Mouse (Mus musculus) spleen, adult 2 months (tissue): ENCODE measurements around the gene Ugt1a1. TPM values are rescaled to one million over a fixed set of nuclear protein-coding genes. Genes with fewer than 3 reads are reported as not detected.

Experiments used
- DNase-seq, 2 experiments: peaks; one replicate each; pipeline versions ENCODE4 v3.0.0 to v3.0.0-alpha.2; 2012 to 2021; ENCODE audit warnings: low spot score in 2 of 2, low read depth in 1 of 2
- H3K27ac ChIP-seq: fragments of 200-500 bp; 2 replicates; pipeline ENCODE4 v1.5.1; 2012; ENCODE audit warnings: low read length, inconsistent platforms; ENCODE audit not compliant: insufficient read depth
- H3K27me3 ChIP-seq: fragments of 200-500 bp; 2 replicates; pipeline ENCODE4 v1.6.1; 2012; ENCODE audit warnings: mild to moderate bottlenecking, moderate library complexity, low read length, inconsistent platforms; ENCODE audit not compliant: control insufficient read depth, insufficient read depth
- H3K36me3 ChIP-seq: fragments of 200-500 bp; 2 replicates; pipeline ENCODE4 v1.6.1; 2012; ENCODE audit warnings: mild to moderate bottlenecking, low read length, inconsistent platforms; ENCODE audit not compliant: control insufficient read depth, insufficient read depth
- H3K4me1 ChIP-seq: fragments of 200-500 bp; 2 replicates; pipeline ENCODE4 v1.6.1; 2011; ENCODE audit warnings: inconsistent platforms; ENCODE audit not compliant: control insufficient read depth, insufficient read depth, insufficient read length
- H3K4me3 ChIP-seq: fragments of 200-500 bp; 2 replicates; pipeline ENCODE4 v1.5.1; 2011; ENCODE audit warnings: mild to moderate bottlenecking, inconsistent platforms; ENCODE audit not compliant: insufficient read depth, insufficient read length; ENCODE audit errors: extremely low read depth
- CTCF ChIP-seq: fragments of 200-500 bp; IDR thresholded peaks from 2 replicates; pipeline ENCODE4 v1.5.1; 2011; ENCODE audit warnings: mild to moderate bottlenecking, inconsistent platforms; ENCODE audit not compliant: insufficient read depth, insufficient read length, insufficient replicate concordance; ENCODE audit errors: extremely low read depth
- POLR2A ChIP-seq: fragments of 200-500 bp; IDR thresholded peaks from 2 replicates; pipeline ENCODE4 v1.6.1; 2011; ENCODE audit warnings: low read depth, low read length, inconsistent platforms
- WGBS: fragments of 180-500 bp; shearing (Covaris S2); methylation state at CpG from one replicate; pipeline ENCODE4 v1.1.7; 2018; 5-methylcytosine and 5-hydroxymethylcytosine counted together
- polyA plus RNA-seq: library from polyadenylated mRNA; depleted of rRNA; stranded (reverse); fragments of >200 nt; gene quantifications from 2 replicates; pipeline ENCODE4 v1.2.3, GENCODE M21; 2012

Ugt1a1 gene
- polyA plus RNA-seq, 1 experiment, result 0.22 TPM

- no peak for DNase-seq
- H3K4me1 ChIP-seq, result no peaks in the 10 kb centered on the region
- no peaks in the 10 kb centered on the region for H3K27me3 ChIP-seq
- TF ChIP-seq CTCF (no peak), POLR2A (no peak)
- H3K4me3 ChIP-seq, result no peak overlapping the region
- WGBS, result 78% methylated on average over 4 of the region's 4 CpGs
- no peak overlapping the region for H3K27ac ChIP-seq
- no peaks in the 10 kb centered on the region for H3K36me3 ChIP-seq
Measured at GRCm38 (mm10) chr1:88240579-88240978, 28.8 kb downstream of the Ugt1a1 start.

- Histone ChIP-seq H3K36me3 (no peaks in the 10 kb centered on the region), H3K27me3 (no peaks in the 10 kb centered on the region), H3K4me3 (no peak overlapping the region), H3K27ac (no peak overlapping the region), H3K4me1 (no peaks in the 10 kb centered on the region)
- TF ChIP-seq CTCF (no peak), POLR2A (no peak)
- no peak for DNase-seq
- WGBS, result 68% methylated on average over 5 of the region's 5 CpGs
Measured at GRCm38 (mm10) chr1:88243861-88244260, 32.1 kb downstream of the Ugt1a1 start.

- no peak for DNase-seq
- Histone ChIP-seq H3K36me3 (no peaks in the 10 kb centered on the region), H3K27me3 (no peaks in the 10 kb centered on the region), H3K4me1 (no peaks in the 10 kb centered on the region), H3K4me3 (no peak overlapping the region), H3K27ac (no peak overlapping the region)
- no peak for TF ChIP-seq POLR2A
- TF ChIP-seq CTCF, result no peak
- WGBS, result 77% methylated on average over 6 of the region's 6 CpGs
Measured at GRCm38 (mm10) chr1:88245881-88246280, 34.1 kb downstream of the Ugt1a1 start.

- TF ChIP-seq POLR2A (no peak), CTCF (no peak)
- 49% methylated on average over 6 of the region's 6 CpGs for WGBS
- Histone ChIP-seq H3K27ac (no peak overlapping the region), H3K4me3 (no peak overlapping the region), H3K27me3 (no peaks in the 10 kb centered on the region), H3K36me3 (no peaks in the 10 kb centered on the region), H3K4me1 (no peaks in the 10 kb centered on the region)
- DNase-seq, result no peak
Measured at GRCm38 (mm10) chr1:88246386-88246785, 34.6 kb downstream of the Ugt1a1 start.

GRCm38 (mm10) chr1:88247660-88248059 lies 35.9 kb downstream of the Ugt1a1 start:
- 51% methylated on average over 2 of the region's 2 CpGs for WGBS
- TF ChIP-seq CTCF, result no peak
- TF ChIP-seq POLR2A, result no peak
- no peak overlapping the region for H3K4me3 ChIP-seq

GRCm38 (mm10) chr1:88248658-88249057 lies 36.9 kb downstream of the Ugt1a1 start:
- Histone ChIP-seq H3K27ac (no peak overlapping the region), H3K4me3 (no peak overlapping the region), H3K27me3 (no peaks in the 10 kb centered on the region), H3K36me3 (no peaks in the 10 kb centered on the region), H3K4me1 (peaks cover 9% of the 10 kb centered on the region; the same call in 1 of the 2 replicates)
- TF ChIP-seq POLR2A (no peak), CTCF (no peak)
- 59% methylated on average over 4 of the region's 4 CpGs for WGBS
- DNase-seq, result no peak

More at GRCm38 (mm10) chr1:88247660-88248059, 35.9 kb downstream of the Ugt1a1 start:
- no peaks in the 10 kb centered on the region for H3K36me3 ChIP-seq
- H3K4me1 ChIP-seq, result no peaks in the 10 kb centered on the region; the same call in 1 of the 2 replicates
- H3K27me3 ChIP-seq, result no peaks in the 10 kb centered on the region
- H3K27ac ChIP-seq, result no peak overlapping the region
- no peak for DNase-seq

- TF ChIP-seq POLR2A (no peak), CTCF (no peak)
- Histone ChIP-seq H3K4me3 (no peak overlapping the region), H3K4me1 (peaks cover 10% of the 10 kb centered on the region; the same call in 1 of the 2 replicates), H3K27ac (no peak overlapping the region), H3K27me3 (no peaks in the 10 kb centered on the region), H3K36me3 (no peaks in the 10 kb centered on the region)
- no peak for DNase-seq
- 80% methylated on average over 7 of the region's 7 CpGs for WGBS
Measured at GRCm38 (mm10) chr1:88249596-88249995, 37.8 kb downstream of the Ugt1a1 start.

- peaks cover 10% of the 10 kb centered on the region; the same call in 1 of the 2 replicates for H3K4me1 ChIP-seq
- DNase-seq, result no peak
- no peak overlapping the region for H3K27ac ChIP-seq
- TF ChIP-seq POLR2A, result no peak
- TF ChIP-seq CTCF, result no peak
- 84% methylated on average over 5 of the region's 5 CpGs for WGBS
- no peaks in the 10 kb centered on the region for H3K27me3 ChIP-seq
- no peak overlapping the region for H3K4me3 ChIP-seq
- no peaks in the 10 kb centered on the region for H3K36me3 ChIP-seq
Measured at GRCm38 (mm10) chr1:88250023-88250422, 38.3 kb downstream of the Ugt1a1 start.
